Comparison of ENCODE assay signal across 12 mouse cellular contexts in the genomic region with DNA sequence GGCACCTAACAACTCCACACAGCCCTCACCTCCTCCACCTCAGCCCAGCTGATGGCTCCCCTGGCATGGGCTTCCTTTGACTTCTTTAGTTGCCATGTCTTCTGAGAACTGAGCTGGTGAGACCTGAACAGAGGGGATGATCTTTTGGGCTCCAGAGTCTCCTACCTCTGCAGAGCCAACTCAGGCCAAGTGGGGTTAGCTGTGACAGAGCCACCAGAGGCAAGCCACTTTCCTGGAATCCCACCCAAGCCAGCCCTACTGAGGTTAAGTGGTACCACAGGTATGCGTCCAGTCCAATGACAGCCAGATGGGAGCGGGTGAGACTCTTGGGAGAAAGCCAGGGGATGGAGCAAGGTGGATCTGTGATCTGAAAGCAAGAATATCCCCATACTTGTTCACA. TPM values are rescaled to one million over a fixed set of nuclear protein-coding genes. Genes with fewer than 3 reads are reported as not detected.
A peak's percentile ranks its signal among the peaks of the same experiment; 100 is the strongest.
DNase-seq lines count a peak whose midpoint lies in the region; ATAC-seq and TF ChIP-seq lines count a peak whose summit lies in the region.
"Had no signal": no experiment of that assay in that cellular context is flagged by ENCODE, and none has a peak within 500 bp of the region (broad histone marks: within the 10 kb centered on the region; RNA-seq: fewer than 3 reads in every experiment).

No protein-coding gene starts in this region.

- no peak overlapping the region for H3K4me3 ChIP-seq in heart, embryonic 10.5 days
- H3K4me3 ChIP-seq in liver, embryonic 11.5 days (ENCODE audit: low read depth, low read length) = peak overlapping the region; percentile 91
- no peak overlapping the region for H3K4me3 ChIP-seq in embryonic facial prominence, embryonic 14.5 days (ENCODE audit: low read depth, low read length)
- H3K4me3 ChIP-seq in liver, postnatal 0 days (ENCODE audit: low read depth, low read length) = no peak overlapping the region
- H3K4me3 ChIP-seq: heart, adult 2 months had no signal

- H3K9me3 ChIP-seq in heart, embryonic 10.5 days = no peaks in the 10 kb centered on the region
- H3K9me3 ChIP-seq in liver, embryonic 11.5 days (ENCODE audit: control insufficient read depth, low read length) = no peaks in the 10 kb centered on the region
- H3K9me3 ChIP-seq in embryonic facial prominence, embryonic 14.5 days (ENCODE audit: control insufficient read depth, low read length) = no peaks in the 10 kb centered on the region
- H3K9me3 ChIP-seq in liver, postnatal 0 days (ENCODE audit: low read length) = no peaks in the 10 kb centered on the region

- DNase-seq in heart, adult 11 months = peak; percentile 87
- no peak for DNase-seq in heart, embryonic 10.5 days (ENCODE audit: low spot score)
- DNase-seq in liver, embryonic 11.5 days (ENCODE audit: low spot score) = no peak
- DNase-seq in liver = no peak
- DNase-seq in embryonic facial prominence, embryonic 14.5 days (ENCODE audit: low spot score) = no peak
- no peak for DNase-seq in liver, postnatal 0 days
- DNase-seq: adrenal gland, postnatal 36 days; heart, adult 2 months; thymus, postnatal 14 days had no signal

- no peak for ATAC-seq in liver, embryonic 11.5 days (replicated peaks; ENCODE audit: low FRiP score)
- no peak for ATAC-seq in embryonic facial prominence, embryonic 14.5 days (ENCODE audit: low read depth)
- no peak for ATAC-seq in liver, postnatal 0 days
- ATAC-seq in erythroid progenitor cell, adult 5-6 weeks (replicated peaks; ENCODE audit: low FRiP score, poor library complexity, severe bottlenecking) = no peak
- ATAC-seq: inflammation-experienced regulatory T-cells, adult 6 months had no signal

- TF ChIP-seq CTCF in liver, postnatal 0 days (IDR thresholded peaks at IDR 0.05; ENCODE audit: low read depth) = no peak

- H3K27ac ChIP-seq in heart, embryonic 10.5 days = no peak overlapping the region
- H3K27ac ChIP-seq in liver, embryonic 11.5 days (ENCODE audit: low read depth, low read length) = no peak overlapping the region
- H3K27ac ChIP-seq in embryonic facial prominence, embryonic 14.5 days (replicated peaks; ENCODE audit: low read depth, low read length) = no peak overlapping the region
- H3K27ac ChIP-seq in liver, postnatal 0 days (ENCODE audit: low read depth) = no peak overlapping the region
- H3K27ac ChIP-seq: heart, adult 2 months; macrophage had no signal

- H3K4me2 ChIP-seq in liver, embryonic 11.5 days = peak overlapping the region; percentile 99; the same call in 1 of the 2 replicates
- H3K4me2 ChIP-seq in embryonic facial prominence, embryonic 14.5 days (ENCODE audit: low read depth, low read length) = 0 out of 2 replicates have a peak overlapping the region, but pooled peaks have one; percentile 90
- peak overlapping the region; percentile 87 for H3K4me2 ChIP-seq in liver, postnatal 0 days (ENCODE audit: low read depth, low read length)

- no peaks in the 10 kb centered on the region for H3K27me3 ChIP-seq in heart, embryonic 10.5 days (ENCODE audit: insufficient read depth, poor library complexity, severe bottlenecking)
- no peaks in the 10 kb centered on the region for H3K27me3 ChIP-seq in liver, embryonic 11.5 days (replicated peaks; ENCODE audit: control insufficient read depth, insufficient read depth, low read length)
- no peaks in the 10 kb centered on the region for H3K27me3 ChIP-seq in embryonic facial prominence, embryonic 14.5 days (replicated peaks; ENCODE audit: control insufficient read depth, insufficient read depth, low read length)
- no peaks in the 10 kb centered on the region for H3K27me3 ChIP-seq in liver, postnatal 0 days (ENCODE audit: insufficient read depth, low read length)

- 90% methylated on average over 2 of the region's 2 CpGs for WGBS in heart, embryonic 10.5 days
- 88% methylated on average over 2 of the region's 2 CpGs for WGBS in liver, embryonic 11.5 days
- 86% methylated on average over 2 of the region's 2 CpGs for WGBS in embryonic facial prominence, embryonic 14.5 days
- WGBS in liver, postnatal 0 days (ENCODE audit: insufficient replicate concordance) = 94% methylated on average over 2 of the region's 2 CpGs

- peaks cover 67% of the 10 kb centered on the region for H3K36me3 ChIP-seq in heart, embryonic 10.5 days
- H3K36me3 ChIP-seq in liver, embryonic 11.5 days (ENCODE audit: control insufficient read depth, insufficient read depth, low read length) = peaks cover 44% of the 10 kb centered on the region
- H3K36me3 ChIP-seq in embryonic facial prominence, embryonic 14.5 days (ENCODE audit: control insufficient read depth, insufficient read depth, low read length) = peaks cover 54% of the 10 kb centered on the region
- H3K36me3 ChIP-seq in liver, postnatal 0 days (replicated peaks; ENCODE audit: insufficient read depth, low read length) = peaks cover 60% of the 10 kb centered on the region

- TF ChIP-seq EP300 in liver, postnatal 0 days (IDR thresholded peaks at IDR 0.05; ENCODE audit: low read depth) = no peak

- peak overlapping the region; percentile 12; the same call in 1 of the 2 replicates for H3K9ac ChIP-seq in liver, embryonic 11.5 days (ENCODE audit: low read depth, low read length)
- H3K9ac ChIP-seq in embryonic facial prominence, embryonic 14.5 days (ENCODE audit: low read depth, low read length) = 0 out of 2 replicates have a peak overlapping the region, but pooled peaks have one; percentile 10
- H3K9ac ChIP-seq in liver, postnatal 0 days (replicated peaks) = no peak overlapping the region; the same call in 1 of the 2 replicates

- peaks cover 41% of the 10 kb centered on the region for H3K4me1 ChIP-seq in heart, embryonic 10.5 days
- peaks cover 28% of the 10 kb centered on the region for H3K4me1 ChIP-seq in liver, embryonic 11.5 days (replicated peaks; ENCODE audit: control insufficient read depth, insufficient read depth, low read length)
- H3K4me1 ChIP-seq in embryonic facial prominence, embryonic 14.5 days (ENCODE audit: control insufficient read depth, insufficient read depth, low read length) = peaks cover 10% of the 10 kb centered on the region
- H3K4me1 ChIP-seq in liver, postnatal 0 days (ENCODE audit: insufficient read depth) = peaks cover 29% of the 10 kb centered on the region

RNA-seq across cellular contexts. Expression of gene Eme2, which starts 1.6 kb away (rescaled TPM):
- polyA plus RNA-seq in heart, embryonic 10.5 days (2016; fragmentation: Nextera tagmentation; extraction: Ambion mirVana) = 25.6 and 28.0 TPM in 2 replicates
- polyA plus RNA-seq in liver, embryonic 11.5 days (2014; fragmentation: Nextera tagmentation; extraction: Ambion mirVana) = 21.9 and 23.4 TPM in 2 replicates
- 23.0 and 24.9 TPM in 2 replicates for polyA plus RNA-seq in embryonic facial prominence, embryonic 14.5 days (2014; fragmentation: Nextera tagmentation; extraction: Ambion mirVana)
- 11.3 and 11.9 TPM in 2 replicates for polyA plus RNA-seq in liver, postnatal 0 days (2015; fragmentation: Nextera tagmentation; extraction: Ambion mirVana)
- 6.3 and 14.4 TPM in 2 replicates for total RNA-seq in erythroid progenitor cell, adult 5-6 weeks (2015; ENCODE audit: low replicate concordance)
- 12.7 and 24.5 TPM in 2 replicates for total RNA-seq in erythroid progenitor cell, adult 5-6 weeks (2017; ENCODE audit: low replicate concordance)

RNA-seq across cellular contexts. Expression of gene Mrps34, which starts 1.6 kb away (rescaled TPM):
- polyA plus RNA-seq in heart, embryonic 10.5 days (2016; fragmentation: Nextera tagmentation; extraction: Ambion mirVana) = 109 and 117 TPM in 2 replicates
- 123 and 129 TPM in 2 replicates for polyA plus RNA-seq in liver, embryonic 11.5 days (2014; fragmentation: Nextera tagmentation; extraction: Ambion mirVana)
- 78.5 and 78.7 TPM in 2 replicates for polyA plus RNA-seq in embryonic facial prominence, embryonic 14.5 days (2014; fragmentation: Nextera tagmentation; extraction: Ambion mirVana)
- polyA plus RNA-seq in liver, postnatal 0 days (2015; fragmentation: Nextera tagmentation; extraction: Ambion mirVana) = 99.6 and 101 TPM in 2 replicates
- total RNA-seq in erythroid progenitor cell, adult 5-6 weeks (2015; ENCODE audit: low replicate concordance) = 8.3 and 9.6 TPM in 2 replicates
- total RNA-seq in erythroid progenitor cell, adult 5-6 weeks (2017; ENCODE audit: low replicate concordance) = 9.1 and 19.4 TPM in 2 replicates

RNA-seq across cellular contexts. Expression of gene Nme3, which starts 3.0 kb away (rescaled TPM):
- 30.5 and 41.4 TPM in 2 replicates for polyA plus RNA-seq in heart, embryonic 10.5 days (2016; fragmentation: Nextera tagmentation; extraction: Ambion mirVana)
- 70.5 and 76.3 TPM in 2 replicates for polyA plus RNA-seq in liver, embryonic 11.5 days (2014; fragmentation: Nextera tagmentation; extraction: Ambion mirVana)
- 37.5 and 46.1 TPM in 2 replicates for polyA plus RNA-seq in embryonic facial prominence, embryonic 14.5 days (2014; fragmentation: Nextera tagmentation; extraction: Ambion mirVana)
- 37.1 and 37.8 TPM in 2 replicates for polyA plus RNA-seq in liver, postnatal 0 days (2015; fragmentation: Nextera tagmentation; extraction: Ambion mirVana)
- total RNA-seq in erythroid progenitor cell, adult 5-6 weeks (2015; ENCODE audit: low replicate concordance) = 151 and 169 TPM in 2 replicates
- total RNA-seq in erythroid progenitor cell, adult 5-6 weeks (2017; ENCODE audit: low replicate concordance) = 95.5 and 101 TPM in 2 replicates

RNA-seq across cellular contexts. Expression of gene Spsb3, which starts 6.8 kb away (rescaled TPM):
- polyA plus RNA-seq in heart, embryonic 10.5 days (2016; fragmentation: Nextera tagmentation; extraction: Ambion mirVana) = 31.1 and 36.1 TPM in 2 replicates
- polyA plus RNA-seq in liver, embryonic 11.5 days (2014; fragmentation: Nextera tagmentation; extraction: Ambion mirVana) = 35.0 and 40.9 TPM in 2 replicates
- 40.8 and 41.7 TPM in 2 replicates for polyA plus RNA-seq in embryonic facial prominence, embryonic 14.5 days (2014; fragmentation: Nextera tagmentation; extraction: Ambion mirVana)
- polyA plus RNA-seq in liver, postnatal 0 days (2015; fragmentation: Nextera tagmentation; extraction: Ambion mirVana) = 43.5 and 45.5 TPM in 2 replicates
- total RNA-seq in erythroid progenitor cell, adult 5-6 weeks (2015; ENCODE audit: low replicate concordance) = 84.0 and 90.5 TPM in 2 replicates
- 47.5 and 65.7 TPM in 2 replicates for total RNA-seq in erythroid progenitor cell, adult 5-6 weeks (2017; ENCODE audit: low replicate concordance)

RNA-seq across cellular contexts. Expression of gene Nubp2, which starts 7.1 kb away (rescaled TPM):
- polyA plus RNA-seq in heart, embryonic 10.5 days (2016; fragmentation: Nextera tagmentation; extraction: Ambion mirVana) = 59.1 and 71.0 TPM in 2 replicates
- polyA plus RNA-seq in liver, embryonic 11.5 days (2014; fragmentation: Nextera tagmentation; extraction: Ambion mirVana) = 123 and 135 TPM in 2 replicates
- 47.5 and 48.0 TPM in 2 replicates for polyA plus RNA-seq in embryonic facial prominence, embryonic 14.5 days (2014; fragmentation: Nextera tagmentation; extraction: Ambion mirVana)
- 41.5 and 46.4 TPM in 2 replicates for polyA plus RNA-seq in liver, postnatal 0 days (2015; fragmentation: Nextera tagmentation; extraction: Ambion mirVana)
- total RNA-seq in erythroid progenitor cell, adult 5-6 weeks (2015; ENCODE audit: low replicate concordance) = 31.9 and 50.8 TPM in 2 replicates
- total RNA-seq in erythroid progenitor cell, adult 5-6 weeks (2017; ENCODE audit: low replicate concordance) = 35.0 and 44.1 TPM in 2 replicates
